Mouse (Mus musculus): Measurements from ENCODE around the gene Arhgap18.

- TF ChIP-seq POLR2A (IDR thresholded peaks at IDR 0.05; ENCODE audit: borderline replicate concordance, low read depth, low read length) (no peak), CTCF (IDR thresholded peaks at IDR 0.05; ENCODE audit: low read depth, low read length) (no peak)
Observed at GRCm38 (mm10) chr10:26789680-26790079, 36.5 kb downstream of the Arhgap18 start.

All from bone marrow macrophage, adult 2 months (primary cell).